Mouse (Mus musculus): ENCODE measurements at regions not wholly inside any gene's neighbourhood (a gene's known extent, or its start where the extent isn't known, plus 50 kb on each side); places are given as distances from the start of the nearest gene placed in this dataset.

GRCm38 (mm10) chr6:118330496-118330895 lies 88.8 kb downstream of the Bms1 start:
- in situ Hi-C loops (cut with MboI, MseI) = no loop called here

DNA sequence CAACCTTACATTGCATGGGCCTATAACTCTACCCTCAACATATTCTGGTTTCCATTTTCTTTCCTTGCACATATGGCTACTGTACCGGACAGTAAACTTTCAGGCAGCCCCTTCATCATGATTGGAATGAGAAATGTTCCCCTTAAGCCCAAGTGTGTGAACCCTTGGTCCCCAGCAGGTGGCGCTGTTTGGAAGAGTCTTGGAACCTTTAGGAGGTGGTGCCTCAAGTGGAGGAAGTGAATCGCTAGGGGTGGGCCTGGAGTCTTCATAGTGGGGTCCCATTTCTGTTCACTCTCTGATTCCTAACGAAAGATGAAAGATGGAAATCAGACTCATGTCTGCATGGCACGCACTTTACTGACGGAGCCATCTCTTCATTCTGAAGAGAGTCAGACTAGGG lies 91.8 kb downstream of the Bms1 start:
- in situ Hi-C loops (cut with MboI, MseI) = no loop called here

- in situ Hi-C loops (cut with MboI, MseI) = no loop called here
These were observed 93.6 kb downstream of the Bms1 start for GRCm38 (mm10) chr6:118325681-118326080.

DNA sequence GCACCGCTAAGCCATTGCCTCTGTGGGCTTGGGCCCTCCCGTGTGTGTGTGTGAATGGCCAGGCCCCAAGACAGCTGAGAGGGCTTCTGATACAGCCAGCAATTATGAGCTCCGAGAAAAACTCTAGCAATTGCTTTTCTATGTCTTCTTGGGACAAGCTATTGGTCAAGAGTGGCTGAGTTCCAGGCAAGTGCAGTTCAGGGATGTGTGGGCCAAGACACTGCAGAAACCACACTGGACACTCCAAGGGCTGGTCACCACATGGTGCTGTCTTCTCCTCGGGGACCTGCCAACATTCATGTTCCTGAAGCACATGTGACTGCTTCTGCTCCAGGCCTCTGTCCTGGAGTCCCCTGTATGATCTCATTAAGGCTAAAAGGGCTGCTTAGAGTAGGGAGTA lies 94.7 kb downstream of the Bms1 start:
- in situ Hi-C loops (cut with MboI, MseI) = no loop called here

DNA sequence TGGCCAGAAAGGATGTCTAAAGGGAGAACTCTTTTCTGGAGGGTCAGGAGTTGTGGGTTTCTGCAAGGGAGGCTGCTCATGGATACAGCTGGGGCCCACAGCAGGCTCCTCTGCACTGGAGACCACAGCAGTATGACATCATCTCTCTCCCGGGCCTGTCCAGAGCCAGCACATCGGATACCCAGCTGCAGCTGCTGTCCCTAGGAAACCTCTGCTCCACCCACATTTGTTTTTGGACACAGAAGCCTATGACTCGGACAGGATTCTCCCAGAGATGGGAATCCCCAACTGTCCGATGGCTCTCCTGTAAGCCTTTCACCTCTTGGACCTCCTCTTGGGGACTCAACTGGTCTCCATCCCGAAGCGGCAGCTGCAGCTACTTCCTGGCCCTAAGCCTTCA lies 96.2 kb downstream of the Bms1 start:
- in situ Hi-C loops (cut with MboI, MseI) = no loop called here

GRCm38 (mm10) chr6:118322631-118323030 lies 96.6 kb downstream of the Bms1 start:
- in situ Hi-C loops (cut with MboI, MseI) = no loop called here

DNA sequence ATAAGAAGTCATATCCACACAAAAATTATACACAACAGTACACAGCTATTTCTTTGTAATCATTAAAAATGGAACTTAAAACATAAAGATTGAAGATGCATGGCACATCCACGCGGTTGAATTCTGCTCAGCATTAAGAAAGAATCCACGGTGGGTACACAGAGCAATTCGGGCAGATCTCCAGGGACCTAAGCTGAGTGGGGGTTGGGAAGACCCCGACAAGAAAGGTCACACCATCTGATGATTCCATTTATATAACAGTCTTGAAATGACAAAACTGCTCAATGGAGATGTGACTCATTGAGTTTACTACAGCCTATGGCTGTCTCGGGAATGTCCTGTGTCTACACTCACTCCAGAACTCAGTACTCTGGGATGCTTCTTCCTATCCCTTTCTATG lies 97.2 kb downstream of the Bms1 start:
- in situ Hi-C loops (cut with MboI, MseI) = no loop called here

GRCm38 (mm10) chr6:118320021-118320525 lies 99.2 kb downstream of the Bms1 start:
- in situ Hi-C loops (cut with MboI, MseI) = no loop called here

- in situ Hi-C loops (cut with MboI, MseI) = no loop called here
These were observed 103.4 kb downstream of the Bms1 start for GRCm38 (mm10) chr6:118315881-118316280.

- in situ Hi-C loops (cut with MboI, MseI) = no loop called here
These were observed 104.2 kb downstream of the Bms1 start for GRCm38 (mm10) chr6:118314941-118315687.

GRCm38 (mm10) chr6:118311081-118311480 lies 108.2 kb downstream of the Bms1 start:
- in situ Hi-C loops (cut with MboI, MseI) = no loop called here

- in situ Hi-C loops (cut with MboI, MseI) = no loop called here
These were observed 109.4 kb downstream of the Bms1 start for GRCm38 (mm10) chr6:118309923-118310322.

DNA sequence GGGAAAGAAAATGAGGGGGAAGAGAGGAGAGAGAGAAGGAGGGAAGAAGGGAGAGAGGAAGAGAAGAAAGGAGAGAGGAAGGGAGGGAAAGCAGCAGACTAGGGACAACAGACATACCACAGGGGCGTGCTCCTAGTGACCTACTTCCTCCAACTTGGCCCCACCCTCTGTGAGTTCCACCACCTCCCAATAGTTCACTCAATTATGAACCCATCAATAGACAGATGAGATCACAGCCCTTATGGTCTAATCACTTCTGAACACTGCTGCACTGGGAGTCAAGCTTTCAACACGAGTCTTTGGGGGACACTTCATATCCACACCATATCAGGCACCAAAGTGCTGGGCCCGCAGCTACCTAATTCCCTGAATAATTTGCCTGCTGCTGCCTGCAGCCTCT lies 110.7 kb downstream of the Bms1 start:
- in situ Hi-C loops (cut with MboI, MseI) = no loop called here

DNA sequence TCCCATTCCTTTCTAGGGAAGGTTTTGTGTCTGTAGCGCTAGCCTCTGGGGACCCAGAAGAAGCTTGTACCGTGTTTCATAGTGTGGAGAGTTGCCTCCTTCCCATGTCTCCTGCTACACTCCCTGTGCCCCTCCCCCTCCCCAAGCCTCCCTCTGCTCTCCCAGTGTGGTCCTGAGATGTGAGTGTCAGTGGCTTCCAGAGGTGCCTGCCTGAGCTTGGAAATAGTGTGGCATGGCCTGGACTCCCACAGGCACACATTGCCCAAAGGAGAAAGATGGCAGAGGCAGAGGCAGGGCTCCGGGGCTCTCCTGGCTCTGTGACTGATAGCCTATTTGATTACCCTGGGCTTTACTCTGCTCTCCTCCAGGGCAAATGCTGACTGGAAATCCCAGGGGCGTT lies 110.0 kb upstream of the Ret start:
- in situ Hi-C loops (cut with MboI, MseI) = no loop called here

DNA sequence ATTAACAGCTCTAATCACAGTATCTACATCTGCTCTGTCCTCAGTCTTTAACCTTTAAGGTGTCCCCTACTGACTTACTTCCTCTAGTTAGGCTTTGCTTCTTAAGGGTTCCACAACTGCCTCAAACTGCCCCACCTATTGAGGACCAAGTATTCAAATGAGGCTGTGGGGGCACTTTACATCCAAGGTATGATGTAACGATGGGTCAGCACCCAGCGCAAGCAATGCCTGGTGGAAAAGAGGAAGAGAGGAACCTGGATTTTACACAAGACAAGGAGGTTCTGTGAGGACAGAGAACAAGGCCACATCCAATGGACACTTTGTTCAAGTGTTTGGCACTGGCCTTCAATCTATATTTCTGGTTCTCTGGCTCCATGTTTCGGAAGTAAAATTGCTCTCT lies 107.7 kb upstream of the Ret start:
- in situ Hi-C loops (cut with MboI, MseI) = no loop called here

- in situ Hi-C loops (cut with MboI, MseI) = no loop called here
These were observed 105.3 kb upstream of the Ret start for GRCm38 (mm10) chr6:118302783-118303350.

GRCm38 (mm10) chr6:118301880-118302782 lies 104.6 kb upstream of the Ret start:
- in situ Hi-C loops (cut with MboI, MseI) = no loop called here

DNA sequence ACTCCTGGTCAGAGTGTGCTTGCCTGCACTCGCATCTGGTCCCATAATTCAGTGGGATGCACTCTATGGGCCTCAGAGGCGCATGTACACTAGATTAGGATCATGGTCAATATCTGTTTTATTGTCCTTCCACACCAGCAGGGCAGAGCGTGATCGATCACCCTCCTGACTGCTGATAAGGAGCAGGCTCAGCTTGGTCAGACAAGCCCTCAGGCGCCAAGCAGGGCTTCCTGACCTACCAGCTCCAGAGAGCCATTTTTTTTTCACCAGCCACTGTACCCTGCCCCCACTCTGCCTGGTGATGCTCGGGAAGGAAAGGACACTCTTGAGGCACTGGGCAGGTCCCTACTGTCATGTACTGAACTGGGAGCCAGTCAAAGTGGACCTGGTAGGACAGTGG lies 103.3 kb upstream of the Ret start:
- in situ Hi-C loops (cut with MboI, MseI) = no loop called here

DNA sequence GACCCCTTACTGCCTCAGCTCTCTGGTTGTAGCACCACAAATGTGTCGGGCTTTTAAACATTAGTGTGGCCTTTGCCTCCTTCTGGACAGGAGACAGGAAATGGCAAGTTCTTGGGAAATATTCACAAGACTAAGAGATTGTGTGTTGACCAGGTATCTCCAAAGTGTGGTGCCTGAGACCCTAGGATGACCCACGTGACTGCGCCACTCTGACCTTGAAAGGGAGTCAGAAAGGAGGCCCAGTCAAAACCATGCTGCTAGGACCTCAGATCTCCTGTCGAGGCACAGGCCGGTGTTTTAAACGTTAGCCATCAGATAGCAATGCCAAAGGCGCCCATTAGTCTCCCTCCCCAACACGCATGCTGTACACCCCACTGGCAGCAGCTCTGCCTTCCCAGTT lies 100.1 kb upstream of the Ret start:
- in situ Hi-C loops (cut with MboI, MseI) = no loop called here

DNA sequence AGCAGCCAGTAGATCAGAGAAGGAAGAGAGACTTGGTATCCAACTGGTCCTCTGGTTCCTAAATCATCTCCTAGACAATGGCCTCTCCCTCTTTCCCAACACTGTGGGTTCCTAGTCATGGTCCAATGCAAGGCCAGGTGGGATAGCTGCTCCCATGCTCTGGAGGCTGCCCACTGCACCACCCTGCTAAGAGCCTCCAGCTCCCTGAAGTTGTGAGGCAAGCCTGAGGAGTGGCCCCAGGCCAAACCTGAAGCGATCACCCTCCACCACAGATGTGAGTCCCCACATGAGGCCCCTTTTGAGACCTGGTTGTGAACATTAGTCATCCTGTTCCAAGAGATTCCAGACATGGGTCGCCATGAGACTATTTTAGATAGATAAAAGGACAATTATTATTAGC lies 96.5 kb upstream of the Ret start:
- in situ Hi-C loops (cut with MboI, MseI) = no loop called here

DNA sequence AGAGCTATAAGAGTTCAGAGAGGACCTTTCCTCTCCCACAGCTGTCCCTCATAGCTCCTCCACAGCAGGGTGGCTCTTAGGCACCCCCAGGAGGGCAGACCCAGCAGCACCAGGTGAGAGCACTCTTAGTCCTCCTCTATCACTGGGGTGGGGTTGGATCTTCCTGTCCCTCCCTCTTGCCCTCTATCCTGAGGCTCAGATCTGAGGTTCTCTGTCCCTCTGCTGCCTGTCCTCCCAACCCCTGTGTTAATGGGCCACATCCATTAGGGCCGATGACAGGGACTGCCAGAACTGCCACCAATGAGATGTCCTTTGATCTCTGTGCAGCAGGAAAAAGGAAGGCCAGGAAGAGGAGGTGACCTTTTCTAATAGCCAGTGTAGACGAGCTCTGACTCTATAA lies 95.4 kb upstream of the Ret start:
- in situ Hi-C loops (cut with MboI, MseI) = no loop called here

DNA sequence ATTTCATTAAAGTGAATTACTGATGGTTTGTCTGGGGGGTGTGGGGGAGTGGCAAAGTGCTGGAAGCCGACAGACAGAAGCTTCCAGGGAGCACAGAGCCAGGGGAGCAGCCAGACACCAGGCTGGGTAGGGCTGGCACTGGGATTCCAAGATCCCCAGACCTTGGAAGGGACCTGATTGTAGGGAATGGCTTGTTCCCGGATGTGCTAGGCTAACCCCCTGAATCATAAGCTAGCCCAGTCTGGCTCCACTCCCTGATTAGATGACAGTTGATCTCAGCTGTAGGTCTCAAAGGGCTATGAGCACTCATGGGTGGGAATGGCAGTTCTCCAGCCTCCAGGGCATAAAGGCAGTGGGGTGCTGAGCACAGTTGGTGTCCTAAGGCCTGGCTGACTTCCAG lies 94.8 kb upstream of the Ret start:
- in situ Hi-C loops (cut with MboI, MseI) = no loop called here

DNA sequence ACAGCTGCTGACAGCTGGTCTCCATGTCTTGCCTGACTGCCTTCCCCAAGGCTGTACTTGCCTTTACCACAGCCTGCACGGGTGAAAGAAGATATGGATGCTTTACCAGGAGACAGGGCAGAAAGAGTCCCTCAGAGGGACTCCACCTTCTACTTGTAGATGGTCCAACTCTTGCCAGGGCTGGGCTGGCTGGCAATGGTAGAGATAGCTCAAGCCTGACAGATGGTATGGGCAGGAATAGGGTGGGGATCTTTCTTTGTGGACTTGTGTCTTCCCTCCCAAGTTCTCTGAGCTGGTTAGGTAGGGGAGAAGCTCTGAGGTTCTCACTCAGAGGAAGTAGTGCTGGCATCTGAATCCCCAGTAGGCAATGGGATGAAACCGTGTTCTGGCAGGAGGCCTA lies 93.9 kb upstream of the Ret start:
- in situ Hi-C loops (cut with MboI, MseI) = no loop called here

Data from T-helper 1 cell (primary cell).